Mouse (Mus musculus): ENCODE results near the gene Eml1. TPM values are rescaled to one million over a fixed set of nuclear protein-coding genes. Genes with fewer than 3 reads are reported as not detected.
A peak's percentile ranks its signal among the peaks of the same experiment; 100 is the strongest.

Gene Eml1
- polyA plus RNA-seq, 1 experiment, result not detected

- no peak for TF ChIP-seq POLR2A (IDR thresholded peaks at IDR 0.05; ENCODE audit: insufficient read depth, low read depth, low read length)
- TF ChIP-seq CTCF (IDR thresholded peaks at IDR 0.05; ENCODE audit: insufficient read depth, low read depth, low read length), result no peak
- Histone ChIP-seq H3K27ac (ENCODE audit: insufficient read depth, low read depth, low read length) (no peak overlapping the region), H3K4me1 (ENCODE audit: control insufficient read depth, insufficient read depth, low read length) (peaks cover 8% of the 10 kb centered on the region), H3K4me3 (ENCODE audit: insufficient read depth, low read depth, low read length) (no peak overlapping the region)
- WGBS, result 91% methylated on average over 8 of the region's 8 CpGs
These were observed 28.4 kb downstream of the Eml1 start for GRCm38 (mm10) chr12:108399191-108399590.

GRCm38 (mm10) chr12:108400951-108401350 is 30.2 kb downstream of the Eml1 start:
- H3K4me3 ChIP-seq (ENCODE audit: insufficient read depth, low read depth, low read length), result no peak overlapping the region
- H3K4me1 ChIP-seq (ENCODE audit: control insufficient read depth, insufficient read depth, low read length), result peaks cover 5% of the 10 kb centered on the region
- 84% methylated on average over 8 of the region's 8 CpGs for WGBS
- no peak for TF ChIP-seq CTCF (IDR thresholded peaks at IDR 0.05; ENCODE audit: insufficient read depth, low read depth, low read length)
- TF ChIP-seq POLR2A (IDR thresholded peaks at IDR 0.05; ENCODE audit: insufficient read depth, low read depth, low read length), result no peak
- H3K27ac ChIP-seq (ENCODE audit: insufficient read depth, low read depth, low read length), result no peak overlapping the region

GRCm38 (mm10) chr12:108403957-108404356 is 33.2 kb downstream of the Eml1 start:
- 86% methylated on average over 6 of the region's 6 CpGs for WGBS
- Histone ChIP-seq H3K4me1 (ENCODE audit: control insufficient read depth, insufficient read depth, low read length) (no peaks in the 10 kb centered on the region), H3K27ac (ENCODE audit: insufficient read depth, low read depth, low read length) (no peak overlapping the region), H3K4me3 (ENCODE audit: insufficient read depth, low read depth, low read length) (no peak overlapping the region)
- TF ChIP-seq POLR2A (IDR thresholded peaks at IDR 0.05; ENCODE audit: insufficient read depth, low read depth, low read length) (no peak), CTCF (IDR thresholded peaks at IDR 0.05; ENCODE audit: insufficient read depth, low read depth, low read length) (no peak)

GRCm38 (mm10) chr12:108409100-108409499 is 38.3 kb downstream of the Eml1 start:
- no peak overlapping the region for H3K27ac ChIP-seq (ENCODE audit: insufficient read depth, low read depth, low read length)
- H3K4me3 ChIP-seq (ENCODE audit: insufficient read depth, low read depth, low read length), result no peak overlapping the region
- TF ChIP-seq CTCF (IDR thresholded peaks at IDR 0.05; ENCODE audit: insufficient read depth, low read depth, low read length) (no peak), POLR2A (IDR thresholded peaks at IDR 0.05; ENCODE audit: insufficient read depth, low read depth, low read length) (no peak)
- H3K4me1 ChIP-seq (ENCODE audit: control insufficient read depth, insufficient read depth, low read length), result peaks cover 4% of the 10 kb centered on the region; the same call in 1 of the 2 replicates
- 81% methylated on average over 5 of the region's 5 CpGs for WGBS

- H3K4me3 ChIP-seq (ENCODE audit: insufficient read depth, low read depth, low read length), result no peak overlapping the region
- no peak for TF ChIP-seq POLR2A (IDR thresholded peaks at IDR 0.05; ENCODE audit: insufficient read depth, low read depth, low read length)
- no peak for TF ChIP-seq CTCF (IDR thresholded peaks at IDR 0.05; ENCODE audit: insufficient read depth, low read depth, low read length)
- peaks cover 4% of the 10 kb centered on the region; the same call in 1 of the 2 replicates for H3K4me1 ChIP-seq (ENCODE audit: control insufficient read depth, insufficient read depth, low read length)
- no peak overlapping the region for H3K27ac ChIP-seq (ENCODE audit: insufficient read depth, low read depth, low read length)
- WGBS, result 82% methylated on average over 14 of the region's 14 CpGs
These were observed 39.9 kb downstream of the Eml1 start for GRCm38 (mm10) chr12:108410416-108411208.

- 94% methylated on average over 9 of the region's 9 CpGs for WGBS
- TF ChIP-seq POLR2A (IDR thresholded peaks at IDR 0.05; ENCODE audit: insufficient read depth, low read depth, low read length) (no peak), CTCF (IDR thresholded peaks at IDR 0.05; ENCODE audit: insufficient read depth, low read depth, low read length) (no peak)
These were observed 44.2 kb downstream of the Eml1 start for GRCm38 (mm10) chr12:108414932-108415331.

GRCm38 (mm10) chr12:108419570-108419969 is 48.8 kb downstream of the Eml1 start:
- H3K27ac ChIP-seq (ENCODE audit: insufficient read depth, low read depth, low read length), result no peak overlapping the region
- H3K4me3 ChIP-seq (ENCODE audit: insufficient read depth, low read depth, low read length), result no peak overlapping the region
- TF ChIP-seq POLR2A (IDR thresholded peaks at IDR 0.05; ENCODE audit: insufficient read depth, low read depth, low read length) (no peak), CTCF (IDR thresholded peaks at IDR 0.05; ENCODE audit: insufficient read depth, low read depth, low read length) (no peak)
- 0 out of 2 replicates have a peak, but pooled peaks cover 3% of the 10 kb centered on the region for H3K4me1 ChIP-seq (ENCODE audit: control insufficient read depth, insufficient read depth, low read length)

More at GRCm38 (mm10) chr12:108414932-108415331, 44.2 kb downstream of the Eml1 start:
- peaks cover 4% of the 10 kb centered on the region; the same call in 1 of the 2 replicates for H3K4me1 ChIP-seq (ENCODE audit: control insufficient read depth, insufficient read depth, low read length)
- no peak overlapping the region for H3K4me3 ChIP-seq (ENCODE audit: insufficient read depth, low read depth, low read length)
- H3K27ac ChIP-seq (ENCODE audit: insufficient read depth, low read depth, low read length), result no peak overlapping the region

GRCm38 (mm10) chr12:108421477-108421876 is 50.7 kb downstream of the Eml1 start:
- TF ChIP-seq CTCF (IDR thresholded peaks at IDR 0.05; ENCODE audit: insufficient read depth, low read depth, low read length) (no peak), POLR2A (IDR thresholded peaks at IDR 0.05; ENCODE audit: insufficient read depth, low read depth, low read length) (no peak)
- H3K4me3 ChIP-seq (ENCODE audit: insufficient read depth, low read depth, low read length), result no peak overlapping the region
- no peak overlapping the region for H3K27ac ChIP-seq (ENCODE audit: insufficient read depth, low read depth, low read length)
- H3K4me1 ChIP-seq (ENCODE audit: control insufficient read depth, insufficient read depth, low read length), result 0 out of 2 replicates have a peak, but pooled peaks cover 3% of the 10 kb centered on the region
- 89% methylated on average over 1 of the region's 1 CpGs for WGBS

- Histone ChIP-seq H3K27ac (ENCODE audit: insufficient read depth, low read depth, low read length) (no peak overlapping the region), H3K4me1 (ENCODE audit: control insufficient read depth, insufficient read depth, low read length) (0 out of 2 replicates have a peak, but pooled peaks cover 3% of the 10 kb centered on the region), H3K4me3 (ENCODE audit: insufficient read depth, low read depth, low read length) (peak overlapping the region; percentile 75)
- WGBS, result 3% methylated on average over 12 of the region's 14 CpGs
- TF ChIP-seq CTCF (IDR thresholded peaks at IDR 0.05; ENCODE audit: insufficient read depth, low read depth, low read length) (no peak), POLR2A (IDR thresholded peaks at IDR 0.05; ENCODE audit: insufficient read depth, low read depth, low read length) (no peak)
These were observed 51.7 kb downstream of the Eml1 start for GRCm38 (mm10) chr12:108422495-108422857.

Measured in olfactory bulb, adult 2 months (tissue).